Mouse (Mus musculus) kidney, embryonic 15.5 days (tissue): ENCODE data around the gene Dpm2. TPM values are rescaled to one million over a fixed set of nuclear protein-coding genes. Genes with fewer than 3 reads are reported as not detected.

ENCODE experiments used
- polyA plus RNA-seq: library from polyadenylated mRNA; unstranded; fragments of >200 nt; fragmentation: Nextera tagmentation; extraction: Ambion mirVana; gene quantifications from 2 replicates; pipeline ENCODE4 v1.2.1, GENCODE M21; 2015

Dpm2 gene
- polyA plus RNA-seq, 1 experiment from 2014 or later, result 107 TPM

Other genes with a start within 250 kb of the Dpm2 start
- 48.7 and 56.6 TPM in 2 replicates for gene Ciz1, start 218.5 kb upstream of the Dpm2 start, polyA plus RNA-seq
- gene Dnm1, start 217.5 kb upstream of the Dpm2 start, polyA plus RNA-seq, result 6.3 and 7.9 TPM in 2 replicates
- 47.1 and 52.1 TPM in 2 replicates for gene 1110008P14Rik, start 188.9 kb upstream of the Dpm2 start, polyA plus RNA-seq
- gene Lcn2, start 182.6 kb upstream of the Dpm2 start, polyA plus RNA-seq, result 6.8 and 9.1 TPM in 2 replicates
- gene Ptges2, start 175.0 kb upstream of the Dpm2 start, polyA plus RNA-seq, result 30.5 and 31.2 TPM in 2 replicates
- 6.3 and 6.8 TPM in 2 replicates for gene Naif1, start 120.4 kb upstream of the Dpm2 start, polyA plus RNA-seq
- 20.4 and 20.7 TPM in 2 replicates for gene Slc25a25, start 119.4 kb upstream of the Dpm2 start, polyA plus RNA-seq
- 14.5 and 15.0 TPM in 2 replicates for gene Fam102a, start 35.5 kb upstream of the Dpm2 start, polyA plus RNA-seq
- gene Pip5kl1, start 3.9 kb downstream of the Dpm2 start, polyA plus RNA-seq, result 2.0 and 2.7 TPM in 2 replicates
- gene 9430097D07Rik, start 4.8 kb downstream of the Dpm2 start, polyA plus RNA-seq, result 0.10 and 0.17 TPM in 2 replicates
- 22.3 and 23.2 TPM in 2 replicates for gene St6galnac4, start 16.2 kb downstream of the Dpm2 start, polyA plus RNA-seq
- 17.0 and 17.6 TPM in 2 replicates for gene St6galnac6, start 28.9 kb downstream of the Dpm2 start, polyA plus RNA-seq
- 32.6 and 34.4 TPM in 2 replicates for gene Ak1, start 50.9 kb downstream of the Dpm2 start, polyA plus RNA-seq
- gene Eng, start 75.7 kb downstream of the Dpm2 start, polyA plus RNA-seq, result 71.9 and 82.1 TPM in 2 replicates
- gene Fpgs, start 133.3 kb downstream of the Dpm2 start, polyA plus RNA-seq, result 33.7 and 40.3 TPM in 2 replicates
- 108 and 118 TPM in 2 replicates for gene Cdk9, start 142.2 kb downstream of the Dpm2 start, polyA plus RNA-seq
- gene Sh2d3c, start 150.2 kb downstream of the Dpm2 start, polyA plus RNA-seq, result 32.5 and 37.2 TPM in 2 replicates
- 0.18 TPM in 1 of 2 replicates, not detected in the other for gene 6330409D20Rik, start 170.2 kb downstream of the Dpm2 start, polyA plus RNA-seq
- gene Tor2a, start 186.4 kb downstream of the Dpm2 start, polyA plus RNA-seq, result 64.8 and 70.5 TPM in 2 replicates
- gene Ttc16, start 204.8 kb downstream of the Dpm2 start, polyA plus RNA-seq, result 0.15 and 0.25 TPM in 2 replicates
- gene Ptrh1, start 204.9 kb downstream of the Dpm2 start, polyA plus RNA-seq, result 5.1 and 5.5 TPM in 2 replicates
- gene Cfap157, start 213.6 kb downstream of the Dpm2 start, polyA plus RNA-seq, result 0.45 and 0.64 TPM in 2 replicates